Mouse (Mus musculus) lung, postnatal 0 days (tissue): ENCODE results near the gene Gipc3. TPM values are rescaled to one million over a fixed set of nuclear protein-coding genes. Genes with fewer than 3 reads are reported as not detected.

ENCODE experiments used
- ATAC-seq: fragments of 200-750 bp; cut with Nextera tagmentation; 2 replicates; pipeline ENCODE4 v1.8.0; 2017; ENCODE audit warnings: moderate library complexity
- DNase-seq: peaks from one replicate; pipeline ENCODE4 v3.0.0-alpha.2; 2016; ENCODE audit warnings: low spot score
- H3K27ac ChIP-seq: fragments of 300-500 bp; sonication (generic); 2 replicates; pipeline ENCODE4 v1.5.1; 2014; ENCODE audit warnings: antibody characterized with exemption, mild to moderate bottlenecking, low read length, mixed read lengths
- H3K27me3 ChIP-seq: fragments of 300-500 bp; sonication (generic); replicated peaks from 2 replicates; pipeline ENCODE4 v1.6.1; 2014; ENCODE audit warnings: low read length, mixed read lengths; ENCODE audit not compliant: insufficient read depth
- H3K36me3 ChIP-seq: fragments of 300-500 bp; sonication (generic); 2 replicates; pipeline ENCODE4 v1.6.1; 2014; ENCODE audit warnings: low read length, mixed read lengths; ENCODE audit not compliant: insufficient read depth
- H3K4me1 ChIP-seq: fragments of 300-500 bp; sonication (generic); 2 replicates; pipeline ENCODE4 v1.6.1; 2014; ENCODE audit warnings: antibody characterized with exemption, low read depth, low read length, mixed read lengths; ENCODE audit not compliant: insufficient read depth
- H3K4me2 ChIP-seq: fragments of 300-500 bp; sonication (generic); replicated peaks from 2 replicates; pipeline ENCODE4 v1.6.1; 2014; ENCODE audit warnings: low read depth, mild to moderate bottlenecking, low read length, moderate library complexity, mixed read lengths
- H3K4me3 ChIP-seq: fragments of 300-500 bp; sonication (generic); 2 replicates; pipeline ENCODE4 v1.5.1; 2014; ENCODE audit warnings: low read depth, low read length
- H3K9ac ChIP-seq: fragments of 300-500 bp; sonication (generic); replicated peaks from 2 replicates; pipeline ENCODE4 v1.6.1; 2014; ENCODE audit warnings: low read depth, mild to moderate bottlenecking
- H3K9me3 ChIP-seq: fragments of 300-500 bp; sonication (generic); 2 replicates; pipeline ENCODE4 v1.6.1; 2016; ENCODE audit warnings: low read length, mixed read lengths
- CTCF ChIP-seq: IDR thresholded peaks from 2 replicates; pipeline ENCODE4 v1.5.1; 2016; ENCODE audit warnings: antibody characterized with exemption, mild to moderate bottlenecking
- EP300 ChIP-seq: IDR thresholded peaks from 2 replicates; pipeline ENCODE4 v1.6.1; 2016; ENCODE audit warnings: antibody characterized with exemption, mild to moderate bottlenecking, control low read depth
- WGBS: fragments of 180-500 bp; shearing (Covaris S2); extraction: QIAGEN DNeasy Blood & Tissue Kit; methylation state at CpG from one replicate; pipeline ENCODE4 v1.1.7; 2014; 5-methylcytosine and 5-hydroxymethylcytosine counted together
- polyA plus RNA-seq: library from polyadenylated mRNA; unstranded; fragments of >200 nt; fragmentation: Nextera tagmentation; extraction: Ambion mirVana; gene quantifications from 2 replicates; pipeline ENCODE4 v1.2.1, GENCODE M21; 2015

The Gipc3 gene
- polyA plus RNA-seq, 1 experiment from 2014 or later, result 0.33 TPM

DNA sequence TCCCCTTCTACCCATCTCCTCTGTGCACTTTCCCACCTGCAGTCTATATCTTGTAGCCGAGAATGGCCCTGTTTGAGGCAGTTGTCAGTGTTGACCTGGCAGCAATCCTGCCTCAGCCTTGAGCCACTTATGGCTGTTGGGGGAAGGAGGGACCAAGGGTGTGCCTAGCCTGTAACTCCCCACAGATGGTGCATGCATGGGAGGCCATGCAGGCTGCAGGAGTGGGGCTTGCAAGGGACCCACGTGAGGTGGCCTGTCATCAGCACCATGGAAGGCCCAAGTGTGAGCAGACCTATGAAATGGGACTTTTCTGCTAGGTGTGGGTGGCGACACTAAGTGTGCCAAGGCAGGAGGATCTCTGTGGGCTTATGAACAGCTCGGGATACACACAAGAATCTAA, 22.0 kb upstream of the Gipc3 start:
- Histone ChIP-seq H3K27ac (no peak overlapping the region), H3K27me3 (no peaks in the 10 kb centered on the region), H3K4me1 (peaks cover 17% of the 10 kb centered on the region), H3K36me3 (peaks cover 28% of the 10 kb centered on the region), H3K9ac (no peak overlapping the region), H3K4me3 (no peak overlapping the region), H3K9me3 (no peaks in the 10 kb centered on the region), H3K4me2 (no peak overlapping the region; the same call in 1 of the 2 replicates)
- TF ChIP-seq EP300, result no peak
- TF ChIP-seq CTCF, result no peak
- no peak for DNase-seq
- WGBS, result 32% methylated on average over 4 of the region's 4 CpGs
- ATAC-seq, result no peak

DNA sequence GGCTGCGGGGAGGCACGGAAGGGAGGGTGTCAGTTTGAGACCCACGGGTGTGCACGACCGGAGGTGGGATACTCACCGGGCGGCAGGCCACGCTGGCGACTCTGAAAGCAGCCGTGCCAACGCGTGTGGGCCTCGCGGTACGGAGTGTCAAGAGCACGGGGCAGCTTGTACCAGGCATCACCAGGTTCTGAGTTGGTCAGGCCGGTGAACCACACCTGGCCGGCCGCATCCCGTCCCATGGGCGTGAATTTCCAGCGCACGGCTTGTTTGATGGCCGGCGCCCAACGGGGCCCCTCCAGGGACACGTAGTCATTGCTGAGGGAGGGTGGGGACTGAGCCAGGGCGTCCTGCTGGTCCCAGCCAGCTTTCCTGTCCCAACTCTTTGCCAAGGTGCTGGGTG, 21.6 kb upstream of the Gipc3 start:
- ATAC-seq (no peak), DNase-seq (no peak)
- no peaks in the 10 kb centered on the region for H3K9me3 ChIP-seq
- no peak overlapping the region for H3K27ac ChIP-seq
- no peak overlapping the region for H3K9ac ChIP-seq
- peaks cover 17% of the 10 kb centered on the region for H3K4me1 ChIP-seq
- no peaks in the 10 kb centered on the region for H3K27me3 ChIP-seq
- peaks cover 25% of the 10 kb centered on the region for H3K36me3 ChIP-seq
- H3K4me3 ChIP-seq, result peak overlapping the region; percentile 17; the same call in 1 of the 2 replicates
- 14% methylated on average over 28 of the region's 28 CpGs for WGBS
- peak overlapping the region; percentile 53 for H3K4me2 ChIP-seq
- TF ChIP-seq EP300, result no peak
- TF ChIP-seq CTCF, result no peak

DNA sequence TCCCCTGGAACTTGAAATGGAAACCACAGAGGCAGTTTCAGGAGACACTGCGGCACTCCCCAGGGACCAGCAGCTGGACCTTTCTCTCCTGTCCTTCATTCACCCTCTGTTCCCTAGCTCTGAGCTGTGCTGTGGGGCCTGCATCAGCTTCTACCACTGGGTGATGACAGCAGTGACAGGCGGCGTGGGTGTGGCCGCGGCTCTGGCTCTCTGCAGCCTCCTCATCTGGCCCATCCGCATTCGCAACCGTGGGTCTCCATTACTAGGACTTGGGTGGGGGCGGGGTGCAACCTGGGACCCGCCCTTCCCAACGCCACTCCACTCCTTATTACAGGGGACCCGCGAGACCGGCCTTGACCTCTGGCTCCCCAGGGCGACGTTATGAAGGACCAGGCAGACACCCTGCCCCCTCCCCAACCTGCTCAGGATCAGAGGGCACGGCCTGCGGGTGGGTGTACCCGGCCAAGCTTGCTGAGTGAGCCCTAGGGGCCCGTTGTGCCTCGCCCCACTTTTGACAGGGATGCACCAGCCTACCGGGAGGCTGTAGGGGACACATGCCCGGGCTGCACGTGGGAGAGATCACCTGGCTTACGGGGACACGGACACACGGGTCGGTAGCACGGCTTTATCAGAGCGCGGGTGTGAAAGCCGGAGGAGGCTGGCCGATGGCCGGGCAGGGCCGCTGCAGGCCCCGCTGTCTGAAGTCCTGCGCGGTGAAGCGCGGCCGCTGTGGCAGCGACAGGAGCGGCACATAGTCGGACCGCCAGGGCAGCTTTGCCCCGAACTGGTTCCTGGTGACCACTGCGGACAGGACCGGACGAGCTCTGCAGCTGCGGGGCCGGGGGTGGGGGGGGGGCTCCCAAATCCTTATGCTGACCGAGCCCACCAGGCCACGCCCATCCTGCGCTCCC, 20.6 kb upstream of the Gipc3 start:
- peaks cover 15% of the 10 kb centered on the region for H3K36me3 ChIP-seq
- peak overlapping the region; percentile 17 for H3K4me3 ChIP-seq
- H3K27me3 ChIP-seq, result no peaks in the 10 kb centered on the region
- ATAC-seq (no peak), DNase-seq (no peak)
- H3K9me3 ChIP-seq, result no peaks in the 10 kb centered on the region
- H3K9ac ChIP-seq, result 0 out of 2 replicates have a peak overlapping the region, but pooled peaks have one; percentile 12
- WGBS, result 15% methylated on average over 44 of the region's 54 CpGs
- H3K4me2 ChIP-seq, result peak overlapping the region; percentile 53
- peaks cover 17% of the 10 kb centered on the region for H3K4me1 ChIP-seq
- TF ChIP-seq EP300, result no peak
- TF ChIP-seq CTCF, result no peak
- H3K27ac ChIP-seq, result peak overlapping the region; percentile 44; the same call in 1 of the 2 replicates

DNA sequence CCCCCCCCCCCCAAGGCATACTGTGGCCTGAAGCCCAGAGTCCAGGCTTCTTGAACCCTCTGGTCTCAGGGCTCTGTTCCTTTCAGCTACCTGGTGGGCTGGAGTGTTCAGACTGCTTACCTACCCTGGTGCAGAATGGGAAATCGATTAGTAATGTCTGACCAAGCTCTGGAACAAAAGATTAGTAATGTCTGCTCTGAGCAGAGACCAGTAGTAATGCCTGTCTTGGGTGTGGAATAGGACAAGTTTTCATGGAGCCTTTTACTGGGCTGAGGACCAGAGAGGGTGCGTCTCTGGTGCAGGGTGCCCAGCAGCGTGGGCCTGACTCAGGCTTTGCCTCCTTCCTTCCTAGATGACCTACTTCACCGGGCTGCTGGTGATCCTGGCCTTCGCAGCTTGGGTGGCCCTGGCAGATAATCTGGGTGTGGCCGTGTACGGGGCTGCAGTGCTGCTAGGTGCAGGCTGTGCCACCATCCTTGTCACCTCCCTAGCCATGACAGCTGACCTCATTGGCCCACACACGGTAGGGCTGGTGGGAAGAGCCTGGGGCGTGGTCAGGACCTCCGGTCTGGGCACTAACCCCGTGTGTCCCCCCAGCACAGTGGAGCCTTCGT, 19.4 kb upstream of the Gipc3 start:
- Histone ChIP-seq H3K27ac (peak overlapping the region; percentile 44; the same call in 1 of the 2 replicates), H3K4me2 (no peak overlapping the region), H3K9ac (no peak overlapping the region), H3K4me1 (peaks cover 26% of the 10 kb centered on the region), H3K36me3 (peaks cover 3% of the 10 kb centered on the region; the same call in 1 of the 2 replicates), H3K27me3 (no peaks in the 10 kb centered on the region), H3K4me3 (no peak overlapping the region), H3K9me3 (no peaks in the 10 kb centered on the region)
- WGBS, result 42% methylated on average over 12 of the region's 12 CpGs
- TF ChIP-seq EP300, result no peak
- TF ChIP-seq CTCF, result no peak
- no peak for DNase-seq
- ATAC-seq, result peak; percentile 12

DNA sequence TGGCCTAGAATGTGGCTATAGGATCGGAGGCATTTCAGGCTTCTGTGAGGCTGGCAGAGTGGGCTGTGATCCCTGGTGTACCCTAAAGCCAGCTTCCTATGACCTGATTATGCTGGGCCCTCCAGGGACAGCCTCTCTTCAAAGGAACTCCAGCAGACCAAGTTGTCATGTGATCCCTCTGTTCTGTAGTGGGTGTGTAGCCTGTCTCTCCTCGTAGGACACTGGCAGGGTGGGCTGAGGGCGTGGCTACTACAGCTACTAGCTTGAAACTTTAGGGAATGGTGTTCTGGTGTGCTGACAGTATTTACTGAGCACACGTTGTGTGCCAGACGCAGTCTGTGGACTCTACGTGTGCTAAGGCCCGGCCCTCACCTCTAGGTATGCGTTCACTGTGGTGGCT, 17.7 kb upstream of the Gipc3 start:
- no peak overlapping the region for H3K9ac ChIP-seq
- H3K27ac ChIP-seq, result no peak overlapping the region
- WGBS, result 49% methylated on average over 8 of the region's 8 CpGs
- no peak overlapping the region for H3K4me3 ChIP-seq
- no peak for TF ChIP-seq CTCF
- TF ChIP-seq EP300, result no peak
- no peak overlapping the region for H3K4me2 ChIP-seq
- peaks cover 31% of the 10 kb centered on the region for H3K4me1 ChIP-seq
- no peaks in the 10 kb centered on the region for H3K9me3 ChIP-seq
- DNase-seq (no peak), ATAC-seq (no peak)
- H3K27me3 ChIP-seq, result no peaks in the 10 kb centered on the region
- no peaks in the 10 kb centered on the region for H3K36me3 ChIP-seq

DNA sequence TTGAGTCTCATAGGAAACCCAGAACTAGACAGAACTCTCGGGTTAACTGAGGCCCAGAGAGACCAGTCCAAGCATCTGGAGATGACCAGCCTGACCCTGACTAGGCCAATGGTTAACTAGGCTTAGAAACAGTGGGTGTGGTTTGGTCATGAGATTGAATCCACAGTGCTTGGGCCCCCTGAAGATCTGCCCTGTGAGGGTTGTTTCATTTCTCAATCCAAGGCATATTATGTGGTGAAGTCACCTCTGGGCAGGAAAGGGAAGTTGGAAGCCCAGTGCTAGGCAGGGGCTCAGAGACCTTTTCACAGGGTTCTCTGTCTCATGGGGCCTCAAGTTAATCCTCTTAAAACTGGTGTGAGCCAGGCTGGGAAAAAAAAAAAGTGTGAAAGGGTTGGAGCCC, 15.8 kb upstream of the Gipc3 start:
- WGBS, result 58% methylated on average over 1 of the region's 1 CpGs

More for the DNA sequence above, 15.8 kb upstream of the Gipc3 start:
- TF ChIP-seq CTCF (no peak), EP300 (no peak)
- peaks cover 20% of the 10 kb centered on the region for H3K4me1 ChIP-seq
- no peaks in the 10 kb centered on the region for H3K36me3 ChIP-seq
- no peak overlapping the region for H3K9ac ChIP-seq
- ATAC-seq (no peak), DNase-seq (peak; percentile 54)
- peak overlapping the region; percentile 99; the same call in 1 of the 2 replicates for H3K4me2 ChIP-seq
- peak overlapping the region; percentile 70; the same call in 1 of the 2 replicates for H3K4me3 ChIP-seq
- no peaks in the 10 kb centered on the region for H3K9me3 ChIP-seq
- peak overlapping the region; percentile 62 for H3K27ac ChIP-seq
- H3K27me3 ChIP-seq, result no peaks in the 10 kb centered on the region
